In genomic region chr9:78527301-78527761, GRCm38 (mm10) we compare ENCODE assay signal across 8 mouse cellular contexts. TPM values are rescaled to one million over a fixed set of nuclear protein-coding genes. Genes with fewer than 3 reads are reported as not detected.
DNase-seq lines count a peak whose midpoint lies in the region; ATAC-seq and TF ChIP-seq lines count a peak whose summit lies in the region.

No protein-coding gene starts in this region.

- TF ChIP-seq CTCF in bone marrow, adult 2 months (IDR thresholded peaks at IDR 0.05; ENCODE audit: control insufficient read depth, insufficient read depth, low read length), result peak; percentile 68

- DNase-seq in A20 (ENCODE audit: low read depth, low spot score), result peak; percentile 88
- DNase-seq in heart, embryonic 10.5 days (ENCODE audit: low spot score), result peak; percentile 94
- peak; percentile 69 for DNase-seq in liver, embryonic 13.5 days
- peak; percentile 81 to 85 for DNase-seq in natural killer cell, adult 2 months (ENCODE audit: low spot score in 2 of 2)

- H3K9me3 ChIP-seq in embryonic facial prominence, embryonic 15.5 days (replicated peaks), result no peaks in the 10 kb centered on the region
- H3K9me3 ChIP-seq in heart, embryonic 10.5 days, result no peaks in the 10 kb centered on the region
- no peaks in the 10 kb centered on the region for H3K9me3 ChIP-seq in kidney, embryonic 15.5 days (replicated peaks)
- no peaks in the 10 kb centered on the region for H3K9me3 ChIP-seq in liver, embryonic 13.5 days (replicated peaks)
- no peaks in the 10 kb centered on the region for H3K9me3 ChIP-seq in stomach, embryonic 14.5 days (ENCODE audit: control insufficient read depth, low read depth, low read length)

- no peaks in the 10 kb centered on the region for H3K36me3 ChIP-seq in embryonic facial prominence, embryonic 15.5 days
- H3K36me3 ChIP-seq in heart, embryonic 10.5 days, result peaks cover 22% of the 10 kb centered on the region
- H3K36me3 ChIP-seq in kidney, embryonic 15.5 days, result no peaks in the 10 kb centered on the region
- H3K36me3 ChIP-seq in liver, embryonic 13.5 days, result no peaks in the 10 kb centered on the region
- H3K36me3 ChIP-seq in stomach, embryonic 14.5 days (ENCODE audit: control insufficient read depth, insufficient read depth, low read length), result no peaks in the 10 kb centered on the region

- peak overlapping the region; percentile 53 for H3K4me3 ChIP-seq in bone marrow, adult 2 months (replicated peaks; ENCODE audit: control insufficient read depth, low read depth, low read length)
- peak overlapping the region; percentile 48 for H3K4me3 ChIP-seq in embryonic facial prominence, embryonic 15.5 days (replicated peaks)
- peak overlapping the region; percentile 65 for H3K4me3 ChIP-seq in heart, embryonic 10.5 days
- H3K4me3 ChIP-seq in kidney, embryonic 15.5 days (replicated peaks), result peak overlapping the region; percentile 50
- H3K4me3 ChIP-seq in liver, embryonic 13.5 days (replicated peaks), result peak overlapping the region; percentile 62
- H3K4me3 ChIP-seq in stomach, embryonic 14.5 days (ENCODE audit: low read depth, low read length), result peak overlapping the region; percentile 39

- H3K27me3 ChIP-seq in embryonic facial prominence, embryonic 15.5 days, result no peaks in the 10 kb centered on the region
- no peaks in the 10 kb centered on the region for H3K27me3 ChIP-seq in heart, embryonic 10.5 days (ENCODE audit: insufficient read depth, poor library complexity, severe bottlenecking)
- H3K27me3 ChIP-seq in kidney, embryonic 15.5 days, result no peaks in the 10 kb centered on the region
- 0 out of 2 replicates have a peak, but pooled peaks cover 3% of the 10 kb centered on the region for H3K27me3 ChIP-seq in liver, embryonic 13.5 days
- no peaks in the 10 kb centered on the region for H3K27me3 ChIP-seq in stomach, embryonic 14.5 days (ENCODE audit: control insufficient read depth, insufficient read depth, low read length)

- H3K4me1 ChIP-seq in bone marrow, adult 2 months (ENCODE audit: control insufficient read depth, insufficient read depth, low read length), result no peaks in the 10 kb centered on the region; the same call in 1 of the 2 replicates
- peaks cover 19% of the 10 kb centered on the region for H3K4me1 ChIP-seq in embryonic facial prominence, embryonic 15.5 days
- H3K4me1 ChIP-seq in heart, embryonic 10.5 days, result peaks cover 25% of the 10 kb centered on the region
- H3K4me1 ChIP-seq in kidney, embryonic 15.5 days, result peaks cover 19% of the 10 kb centered on the region; the same call in 1 of the 2 replicates
- H3K4me1 ChIP-seq in liver, embryonic 13.5 days (replicated peaks), result peaks cover 20% of the 10 kb centered on the region
- H3K4me1 ChIP-seq in stomach, embryonic 14.5 days (ENCODE audit: control insufficient read depth, insufficient read depth, low read length), result no peaks in the 10 kb centered on the region

- TF ChIP-seq POLR2A in bone marrow, adult 2 months (IDR thresholded peaks at IDR 0.05; ENCODE audit: borderline replicate concordance, control insufficient read depth, low read depth, low read length), result no peak

- H3K27ac ChIP-seq in bone marrow, adult 2 months (ENCODE audit: control insufficient read depth, insufficient read depth, low read depth, low read length, poor library complexity), result no peak overlapping the region
- peak overlapping the region; percentile 83 for H3K27ac ChIP-seq in embryonic facial prominence, embryonic 15.5 days (replicated peaks)
- peak overlapping the region; percentile 90 for H3K27ac ChIP-seq in heart, embryonic 10.5 days
- H3K27ac ChIP-seq in kidney, embryonic 15.5 days, result peak overlapping the region; percentile 91
- H3K27ac ChIP-seq in liver, embryonic 13.5 days, result peak overlapping the region; percentile 75
- H3K27ac ChIP-seq in stomach, embryonic 14.5 days (ENCODE audit: low read length), result peak overlapping the region; percentile 78

- no peak overlapping the region for H3K9ac ChIP-seq in embryonic facial prominence, embryonic 15.5 days
- peak overlapping the region; percentile 41 for H3K9ac ChIP-seq in kidney, embryonic 15.5 days
- H3K9ac ChIP-seq in liver, embryonic 13.5 days, result peak overlapping the region; percentile 65
- H3K9ac ChIP-seq in stomach, embryonic 14.5 days (replicated peaks; ENCODE audit: low read depth, low read length), result peak overlapping the region; percentile 28; the same call in 1 of the 2 replicates

- peak overlapping the region; percentile 76 for H3K4me2 ChIP-seq in embryonic facial prominence, embryonic 15.5 days (replicated peaks)
- H3K4me2 ChIP-seq in kidney, embryonic 15.5 days, result peak overlapping the region; percentile 83
- peak overlapping the region; percentile 87 for H3K4me2 ChIP-seq in liver, embryonic 13.5 days
- peak overlapping the region; percentile 54 for H3K4me2 ChIP-seq in stomach, embryonic 14.5 days (replicated peaks; ENCODE audit: low read depth, low read length)

- WGBS in bone marrow, adult 2 months, result under 1% methylated on average over 24 of the region's 24 CpGs
- whole genome bisulfite sequencing in embryonic facial prominence, embryonic 15.5 days, result under 1% methylated on average over 24 of the region's 24 CpGs
- under 1% methylated on average over 24 of the region's 24 CpGs for WGBS in heart, embryonic 10.5 days
- 1% methylated on average over 24 of the region's 24 CpGs for WGBS in kidney, embryonic 15.5 days
- WGBS in liver, embryonic 13.5 days (ENCODE audit: insufficient replicate concordance), result under 1% methylated on average over 24 of the region's 24 CpGs
- under 1% methylated on average over 24 of the region's 24 CpGs for WGBS in stomach, embryonic 14.5 days

- peak; percentile 65 for ATAC-seq in embryonic facial prominence, embryonic 15.5 days (ENCODE audit: insufficient number of reproducible peaks, low FRiP score, low TSS enrichment, low read depth)
- ATAC-seq in kidney, embryonic 15.5 days (replicated peaks; ENCODE audit: low FRiP score), result peak; percentile 78
- peak; percentile 66 for ATAC-seq in liver, embryonic 13.5 days (ENCODE audit: low read depth)
- ATAC-seq in stomach, embryonic 14.5 days (ENCODE audit: insufficient number of reproducible peaks, insufficient read depth, low FRiP score, low read depth), result peak; percentile 87

RNA-seq across cellular contexts. Expression of gene Eef1a1, which starts 38.4 kb away (rescaled TPM):
- polyA plus RNA-seq in bone marrow, adult 2 months (2011; ENCODE audit: insufficient read depth, insufficient read length, low replicate concordance, missing spikeins), result 2,479 and 3,710 TPM in 2 replicates
- polyA plus RNA-seq in embryonic facial prominence, embryonic 15.5 days (2015; fragmentation: Nextera tagmentation; extraction: Ambion mirVana), result 5,028 and 5,329 TPM in 2 replicates
- polyA plus RNA-seq in heart, embryonic 10.5 days (2016; fragmentation: Nextera tagmentation; extraction: Ambion mirVana), result 2,877 and 3,185 TPM in 2 replicates
- polyA plus RNA-seq in kidney, embryonic 15.5 days (2015; fragmentation: Nextera tagmentation; extraction: Ambion mirVana), result 4,779 and 4,974 TPM in 2 replicates
- 2,607 and 2,711 TPM in 2 replicates for polyA plus RNA-seq in liver, embryonic 13.5 days (2015; fragmentation: Nextera tagmentation; extraction: Ambion mirVana)
- polyA plus RNA-seq in stomach, embryonic 14.5 days (2014; fragmentation: Nextera tagmentation; extraction: Ambion mirVana), result 5,753 and 5,798 TPM in 2 replicates
